Mouse (Mus musculus): Measurements from ENCODE around the gene Prokr2. TPM values are rescaled to one million over a fixed set of nuclear protein-coding genes. Genes with fewer than 3 reads are reported as not detected.
A peak's percentile ranks its signal among the peaks of the same experiment; 100 is the strongest.

The Prokr2 gene
- polyA plus RNA-seq (2015; fragmentation: Nextera tagmentation; extraction: Ambion mirVana) = 6.1 and 6.7 TPM in 2 replicates

- H3K9me3 ChIP-seq (ENCODE audit: control insufficient read depth, low read length) = no peaks in the 10 kb centered on the region
- H3K4me2 ChIP-seq (ENCODE audit: low read length) = peak within 1 kb of the TSS; percentile 92
- H3K27me3 ChIP-seq (replicated peaks; ENCODE audit: control insufficient read depth, insufficient read depth, low read length) = 0 out of 2 replicates have a peak, but pooled peaks cover 3% of the 10 kb centered on the region
- H3K9ac ChIP-seq (replicated peaks; ENCODE audit: low read depth, low read length) = peak within 1 kb of the TSS; percentile 42
- H3K4me3 ChIP-seq (replicated peaks; ENCODE audit: low read length) = peak within 1 kb of the TSS; percentile 60
- H3K27ac ChIP-seq (ENCODE audit: low read length) = no peak within 1 kb of the TSS
- no peaks in the 10 kb centered on the region for H3K36me3 ChIP-seq (ENCODE audit: control insufficient read depth, insufficient read depth)
- H3K4me1 ChIP-seq (replicated peaks; ENCODE audit: control insufficient read depth, insufficient read depth, low read length) = peaks cover 3% of the 10 kb centered on the region; the same call in 1 of the 2 replicates
- WGBS = under 1% methylated on average over 29 of the region's 29 CpGs
- ATAC-seq = peak; percentile 73
Measured at GRCm38 (mm10) chr2:132385194-132385838, at the start of gene Prokr2. TSS of gene Prokr2 (minus strand) at chr2:132385447.

DNA sequence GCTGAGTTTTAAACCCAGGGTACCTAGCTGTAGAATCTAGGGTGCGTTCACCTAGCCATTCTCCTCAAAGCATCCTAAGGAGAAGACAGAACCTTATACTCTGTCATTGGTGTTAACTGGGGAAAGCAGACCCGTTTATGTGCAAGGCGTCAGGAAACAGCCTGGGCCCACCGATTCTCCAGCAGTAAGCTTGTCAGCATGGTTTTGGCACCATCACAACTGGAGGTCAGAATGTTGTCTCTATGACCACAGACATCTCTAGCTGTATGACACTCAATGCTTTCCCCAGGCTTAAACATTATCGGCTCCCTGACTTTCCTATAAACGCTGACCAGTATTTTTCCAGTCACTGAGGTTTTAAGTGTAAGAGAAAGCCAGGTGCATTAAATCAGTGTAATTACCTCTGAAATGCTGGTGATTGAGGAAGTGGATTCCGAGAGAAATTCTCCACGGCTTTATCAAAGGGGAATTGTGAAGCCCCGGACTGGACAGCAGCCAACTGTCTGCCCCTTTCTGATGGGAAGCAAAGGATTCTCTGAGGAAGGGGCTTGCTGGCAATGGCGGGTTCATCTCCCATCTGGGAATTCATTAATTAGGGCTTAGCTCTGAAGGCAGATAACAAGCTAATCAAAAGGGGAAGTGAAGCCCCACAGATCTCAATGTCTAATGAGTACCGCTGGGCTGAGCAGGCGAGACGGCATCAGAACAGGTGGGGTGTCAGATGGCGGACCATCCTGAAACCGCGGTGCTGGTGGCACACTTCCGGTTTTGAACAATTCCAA is 42.1 kb upstream of the Prokr2 start:
- H3K4me2 ChIP-seq (ENCODE audit: low read length) = peak overlapping the region; percentile 18
- peak overlapping the region; percentile 17 for H3K27ac ChIP-seq (ENCODE audit: low read length)
- H3K9me3 ChIP-seq (ENCODE audit: control insufficient read depth, low read length) = no peaks in the 10 kb centered on the region
- no peak overlapping the region for H3K9ac ChIP-seq (replicated peaks; ENCODE audit: low read depth, low read length)
- peaks cover 16% of the 10 kb centered on the region for H3K4me1 ChIP-seq (replicated peaks; ENCODE audit: control insufficient read depth, insufficient read depth, low read length)
- no peaks in the 10 kb centered on the region for H3K27me3 ChIP-seq (replicated peaks; ENCODE audit: control insufficient read depth, insufficient read depth, low read length)
- ATAC-seq = peak; percentile 83
- WGBS = 27% methylated on average over 17 of the region's 17 CpGs
- no peak overlapping the region for H3K4me3 ChIP-seq (replicated peaks; ENCODE audit: low read length)
- H3K36me3 ChIP-seq (ENCODE audit: control insufficient read depth, insufficient read depth) = no peaks in the 10 kb centered on the region

- Histone ChIP-seq H3K4me3 (replicated peaks; ENCODE audit: low read length) (no peak overlapping the region), H3K4me1 (replicated peaks; ENCODE audit: control insufficient read depth, insufficient read depth, low read length) (peaks cover 16% of the 10 kb centered on the region), H3K4me2 (ENCODE audit: low read length) (no peak overlapping the region), H3K27me3 (replicated peaks; ENCODE audit: control insufficient read depth, insufficient read depth, low read length) (no peaks in the 10 kb centered on the region), H3K9me3 (ENCODE audit: control insufficient read depth, low read length) (no peaks in the 10 kb centered on the region), H3K36me3 (ENCODE audit: control insufficient read depth, insufficient read depth) (no peaks in the 10 kb centered on the region), H3K9ac (replicated peaks; ENCODE audit: low read depth, low read length) (no peak overlapping the region), H3K27ac (ENCODE audit: low read length) (no peak overlapping the region)
- 73% methylated on average over 6 of the region's 6 CpGs for WGBS
- ATAC-seq = no peak
Measured at GRCm38 (mm10) chr2:132425576-132425975, 40.3 kb upstream of the Prokr2 start.

GRCm38 (mm10) chr2:132423411-132424047 is 38.3 kb upstream of the Prokr2 start:
- Histone ChIP-seq H3K4me1 (replicated peaks; ENCODE audit: control insufficient read depth, insufficient read depth, low read length) (peaks cover 16% of the 10 kb centered on the region), H3K4me2 (ENCODE audit: low read length) (no peak overlapping the region), H3K27me3 (replicated peaks; ENCODE audit: control insufficient read depth, insufficient read depth, low read length) (no peaks in the 10 kb centered on the region), H3K9me3 (ENCODE audit: control insufficient read depth, low read length) (no peaks in the 10 kb centered on the region), H3K9ac (replicated peaks; ENCODE audit: low read depth, low read length) (no peak overlapping the region), H3K36me3 (ENCODE audit: control insufficient read depth, insufficient read depth) (no peaks in the 10 kb centered on the region), H3K27ac (ENCODE audit: low read length) (no peak overlapping the region), H3K4me3 (replicated peaks; ENCODE audit: low read length) (no peak overlapping the region)
- 56% methylated on average over 7 of the region's 7 CpGs for whole genome bisulfite sequencing
- ATAC-seq = peak; percentile 68

DNA sequence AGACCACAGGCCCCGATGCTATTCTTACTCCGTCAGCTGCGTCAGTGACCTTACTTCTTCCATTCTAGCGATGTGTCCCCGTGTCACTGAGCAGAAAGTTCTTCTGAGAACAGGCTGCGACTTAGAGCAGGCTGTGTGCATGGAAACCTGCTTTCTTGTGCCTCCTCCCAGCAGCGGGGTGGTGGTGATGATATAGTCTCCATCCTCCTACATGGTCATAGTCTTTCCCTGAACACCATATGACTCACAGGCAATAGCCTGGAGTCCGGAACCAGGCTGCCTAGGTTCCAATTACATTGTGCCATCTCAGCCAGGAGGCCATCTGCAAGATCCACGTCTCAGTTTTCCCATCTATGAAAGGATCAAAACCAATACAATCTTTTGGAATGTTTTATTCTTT is 37.6 kb upstream of the Prokr2 start:
- Histone ChIP-seq H3K36me3 (ENCODE audit: control insufficient read depth, insufficient read depth) (no peaks in the 10 kb centered on the region), H3K27me3 (replicated peaks; ENCODE audit: control insufficient read depth, insufficient read depth, low read length) (no peaks in the 10 kb centered on the region), H3K27ac (ENCODE audit: low read length) (no peak overlapping the region), H3K4me3 (replicated peaks; ENCODE audit: low read length) (no peak overlapping the region), H3K4me1 (replicated peaks; ENCODE audit: control insufficient read depth, insufficient read depth, low read length) (peaks cover 15% of the 10 kb centered on the region), H3K9me3 (ENCODE audit: control insufficient read depth, low read length) (no peaks in the 10 kb centered on the region), H3K4me2 (ENCODE audit: low read length) (no peak overlapping the region), H3K9ac (replicated peaks; ENCODE audit: low read depth, low read length) (no peak overlapping the region)
- no peak for ATAC-seq
- WGBS = 89% methylated on average over 9 of the region's 9 CpGs

- H3K27ac ChIP-seq (ENCODE audit: low read length) = no peak overlapping the region
- H3K9me3 ChIP-seq (ENCODE audit: control insufficient read depth, low read length) = no peaks in the 10 kb centered on the region
- no peaks in the 10 kb centered on the region for H3K27me3 ChIP-seq (replicated peaks; ENCODE audit: control insufficient read depth, insufficient read depth, low read length)
- H3K4me2 ChIP-seq (ENCODE audit: low read length) = no peak overlapping the region
- ATAC-seq = no peak
- H3K9ac ChIP-seq (replicated peaks; ENCODE audit: low read depth, low read length) = no peak overlapping the region
- no peaks in the 10 kb centered on the region for H3K36me3 ChIP-seq (ENCODE audit: control insufficient read depth, insufficient read depth)
- 92% methylated on average over 2 of the region's 2 CpGs for WGBS
- peaks cover 2% of the 10 kb centered on the region for H3K4me1 ChIP-seq (replicated peaks; ENCODE audit: control insufficient read depth, insufficient read depth, low read length)
- H3K4me3 ChIP-seq (replicated peaks; ENCODE audit: low read length) = no peak overlapping the region
Measured at GRCm38 (mm10) chr2:132418414-132418813, 33.2 kb upstream of the Prokr2 start.

DNA sequence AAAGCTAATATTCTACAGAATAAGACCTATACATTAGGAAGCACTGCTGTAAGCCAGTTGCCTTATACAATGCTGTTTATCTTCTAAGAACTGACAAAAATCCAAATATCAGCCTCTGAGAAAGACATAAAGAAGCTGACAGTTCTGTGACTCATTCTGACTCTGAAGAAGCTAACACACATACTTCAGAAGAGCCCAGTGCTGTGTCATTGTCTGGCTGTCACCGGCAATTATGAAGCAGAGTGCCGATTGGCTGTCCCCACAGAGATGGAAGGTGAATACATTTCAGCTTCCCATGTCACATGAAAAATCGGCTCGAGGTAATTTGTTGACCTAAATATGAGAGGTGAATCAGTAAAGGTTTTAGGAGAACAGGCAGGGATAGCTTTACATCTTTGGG is 24.9 kb upstream of the Prokr2 start:
- Histone ChIP-seq H3K27ac (ENCODE audit: low read length) (no peak overlapping the region), H3K9ac (replicated peaks; ENCODE audit: low read depth, low read length) (no peak overlapping the region), H3K36me3 (ENCODE audit: control insufficient read depth, insufficient read depth) (no peaks in the 10 kb centered on the region), H3K4me2 (ENCODE audit: low read length) (no peak overlapping the region), H3K9me3 (ENCODE audit: control insufficient read depth, low read length) (no peaks in the 10 kb centered on the region; the same call in 1 of the 2 replicates), H3K27me3 (replicated peaks; ENCODE audit: control insufficient read depth, insufficient read depth, low read length) (no peaks in the 10 kb centered on the region), H3K4me1 (replicated peaks; ENCODE audit: control insufficient read depth, insufficient read depth, low read length) (no peaks in the 10 kb centered on the region), H3K4me3 (replicated peaks; ENCODE audit: low read length) (no peak overlapping the region)
- no peak for ATAC-seq
- WGBS = 85% methylated on average over 4 of the region's 4 CpGs

- Histone ChIP-seq H3K4me3 (replicated peaks; ENCODE audit: low read length) (no peak overlapping the region), H3K4me2 (ENCODE audit: low read length) (no peak overlapping the region), H3K9me3 (ENCODE audit: control insufficient read depth, low read length) (peaks cover 9% of the 10 kb centered on the region), H3K36me3 (ENCODE audit: control insufficient read depth, insufficient read depth) (no peaks in the 10 kb centered on the region), H3K27ac (ENCODE audit: low read length) (no peak overlapping the region), H3K9ac (replicated peaks; ENCODE audit: low read depth, low read length) (no peak overlapping the region), H3K4me1 (replicated peaks; ENCODE audit: control insufficient read depth, insufficient read depth, low read length) (no peaks in the 10 kb centered on the region), H3K27me3 (replicated peaks; ENCODE audit: control insufficient read depth, insufficient read depth, low read length) (no peaks in the 10 kb centered on the region)
- WGBS = 76% methylated on average over 8 of the region's 8 CpGs
- ATAC-seq = no peak
Measured at GRCm38 (mm10) chr2:132398136-132398535, 12.9 kb upstream of the Prokr2 start.

DNA sequence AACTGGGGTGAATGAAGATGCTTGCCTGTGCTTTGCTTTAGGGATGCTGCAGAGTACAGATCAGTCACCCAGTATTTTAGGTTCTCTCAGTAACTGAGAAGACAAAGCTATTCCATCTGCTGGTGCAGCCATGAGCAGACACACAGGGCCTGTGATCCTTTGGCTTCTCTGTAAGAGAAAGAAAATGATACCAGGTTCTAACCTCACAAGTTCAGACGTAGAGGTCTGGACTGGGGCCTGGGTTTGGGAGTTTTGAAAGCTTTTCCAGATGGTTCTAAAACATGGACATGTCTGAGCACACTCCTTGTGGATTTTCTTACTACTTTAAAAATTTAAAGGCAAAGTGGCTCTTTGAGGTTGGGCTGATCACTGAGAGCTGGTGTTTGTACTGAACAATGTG is 10.5 kb upstream of the Prokr2 start:
- H3K4me1 ChIP-seq (replicated peaks; ENCODE audit: control insufficient read depth, insufficient read depth, low read length) = peaks cover under 1% of the 10 kb centered on the region
- WGBS = 67% methylated on average over 1 of the region's 1 CpGs
- H3K9me3 ChIP-seq (ENCODE audit: control insufficient read depth, low read length) = peaks cover 9% of the 10 kb centered on the region
- no peaks in the 10 kb centered on the region for H3K36me3 ChIP-seq (ENCODE audit: control insufficient read depth, insufficient read depth)
- no peaks in the 10 kb centered on the region for H3K27me3 ChIP-seq (replicated peaks; ENCODE audit: control insufficient read depth, insufficient read depth, low read length)
- H3K4me2 ChIP-seq (ENCODE audit: low read length) = no peak overlapping the region
- H3K9ac ChIP-seq (replicated peaks; ENCODE audit: low read depth, low read length) = no peak overlapping the region
- no peak overlapping the region for H3K27ac ChIP-seq (ENCODE audit: low read length)
- ATAC-seq = no peak
- no peak overlapping the region for H3K4me3 ChIP-seq (replicated peaks; ENCODE audit: low read length)

Measured in forebrain, embryonic 16.5 days (tissue).